Comparison of ENCODE assay signal across 27 mouse cellular contexts in genomic region chr11:85811676-85812075, GRCm38 (mm10). TPM values are rescaled to one million over a fixed set of nuclear protein-coding genes. Genes with fewer than 3 reads are reported as not detected.
DNase-seq lines count a peak whose midpoint lies in the region; TF ChIP-seq lines count a peak whose summit lies in the region.
"Had no signal": no experiment of that assay in that cellular context is flagged by ENCODE, and none has a peak within 500 bp of the region (broad histone marks: within the 10 kb centered on the region; RNA-seq: fewer than 3 reads in every experiment).

No protein-coding gene starts in this region.

- peaks cover 34 to 50% of the 10 kb centered on the region in 2 experiments for H3K4me1 ChIP-seq in CH12.LX (ENCODE audit: control insufficient read depth in 1 of 2, insufficient read depth in 2 of 2)
- H3K4me1 ChIP-seq in bone marrow macrophage, adult 2 months (ENCODE audit: control insufficient read depth, insufficient read depth, low read length), result peaks cover 35% of the 10 kb centered on the region

- no peak overlapping the region for H3K9ac ChIP-seq in CH12.LX (ENCODE audit: insufficient read depth, low read depth)

- TF ChIP-seq RAD21 in CH12.LX (IDR thresholded peaks at IDR 0.05; ENCODE audit: low read depth, low read length), result no peak

- no peaks in the 10 kb centered on the region for H3K36me3 ChIP-seq in CH12.LX (replicated peaks in 1 of 2; ENCODE audit: control insufficient read depth in 1 of 2, insufficient read depth in 1 of 2, low read length in 1 of 2)
- no peaks in the 10 kb centered on the region for H3K36me3 ChIP-seq in macrophage (ENCODE audit: inconsistent target)
- no peaks in the 10 kb centered on the region for H3K36me3 ChIP-seq in splenic B cell, adult 2 months (ENCODE audit: control insufficient read depth, insufficient read depth, low read length, poor library complexity, severe bottlenecking)
- H3K36me3 ChIP-seq: G1E had no signal

- no peak for TF ChIP-seq POLR2A in CH12.LX (IDR thresholded peaks at IDR 0.05; ENCODE audit: low read depth, low read length)
- no peak for TF ChIP-seq POLR2A in bone marrow macrophage, adult 2 months (IDR thresholded peaks at IDR 0.05; ENCODE audit: borderline replicate concordance, low read depth, low read length)

- peak overlapping the region; percentile 5; the same call in 1 of the 2 replicates for H3K4me2 ChIP-seq in CH12.LX (ENCODE audit: insufficient read depth, low read depth, poor library complexity, severe bottlenecking)

- H3K4me3 ChIP-seq in CH12.LX (replicated peaks in 1 of 3; ENCODE audit: low read depth in 2 of 3, low read length in 2 of 3, poor library complexity in 1 of 3) (no peak overlapping the region), macrophage (ENCODE audit: inconsistent target) (no peak overlapping the region)
- H3K4me3 ChIP-seq in bone marrow macrophage, adult 2 months (ENCODE audit: insufficient read depth, low read length), result no peak overlapping the region

- TF ChIP-seq CTCF in CH12.LX (conservative IDR thresholded peaks at IDR 0.05 in 1 of 2, IDR thresholded peaks at IDR 0.05 in 1 of 2; ENCODE audit: low read depth in 2 of 2, low read length in 2 of 2), result no peak
- TF ChIP-seq CTCF in bone marrow macrophage, adult 2 months (IDR thresholded peaks at IDR 0.05; ENCODE audit: low read depth, low read length), result no peak

- H3K27me3 ChIP-seq in CH12.LX (replicated peaks), result no peaks in the 10 kb centered on the region
- no peaks in the 10 kb centered on the region for H3K27me3 ChIP-seq in splenic B cell, adult 2 months (ENCODE audit: control insufficient read depth, insufficient read depth, low read length, poor library complexity, severe bottlenecking)
- H3K27me3 ChIP-seq: Patski had no signal

- dilution Hi-C loops in CH12.LX (cut with MboI; ENCODE audit: extremely low pct_ligation_motif_present, extremely low pct_unique_long_range_greater_than_20kb, low sequenced_read_pairs), result no loop called here

- H3K79me2 ChIP-seq in CH12.LX (replicated peaks; ENCODE audit: control insufficient read depth, extremely low read depth, insufficient read depth, poor library complexity, severe bottlenecking) (no peaks in the 10 kb centered on the region), macrophage (ENCODE audit: inconsistent target) (no peaks in the 10 kb centered on the region)

- peak; percentile 51 for TF ChIP-seq EP300 in CH12.LX (IDR thresholded peaks at IDR 0.05; ENCODE audit: low read length)

- H3K27ac ChIP-seq in CH12.LX (ENCODE audit: insufficient read depth, low read depth) (peak overlapping the region; percentile 7; the same call in 1 of the 2 replicates), macrophage (peak overlapping the region; percentile 82)
- H3K27ac ChIP-seq in bone marrow macrophage, adult 2 months (ENCODE audit: insufficient read depth, low read depth, low read length), result peak overlapping the region; percentile 76

- peak; percentile 84 for DNase-seq in CH12.LX (ENCODE audit: extremely low read depth)
- DNase-seq in splenic B cell, adult 2 months (ENCODE audit: low read depth, low spot score), result peak; percentile 19
- no peak for DNase-seq in gastrocnemius, postnatal 4 days (ENCODE audit: low spot score in 2 of 2)
- DNase-seq in adrenal gland, adult 18-20 months (ENCODE audit: low spot score in 2 of 2), result no peak
- DNase-seq in thymus, postnatal 14 days, result no peak
- DNase-seq in spleen, postnatal 4 days (ENCODE audit: low spot score in 2 of 2), result no peak
- DNase-seq: adrenal gland, adult 2 months; adrenal gland, adult 8-10 months; adrenal gland, postnatal 10 days; adrenal gland, postnatal 14 days; adrenal gland, postnatal 25 days; adrenal gland, postnatal 36 days; cerebellum, adult 11 months; cerebellum, adult 11-12 months; cerebellum, adult 18-20 months; cerebellum, adult 2 months; cerebellum, adult 8-10 months had no signal

- in situ Hi-C loops in CH12.LX (cut with MboI; ENCODE audit: low pct_ligation_motif_present, low pct_unique_long_range_greater_than_20kb, low sequenced_read_pairs), result no loop called here

- H3K9me3 ChIP-seq in CH12.LX (replicated peaks; ENCODE audit: low read length), result no peaks in the 10 kb centered on the region
- H3K9me3 ChIP-seq: G1E had no signal

- WGBS in macrophage (ENCODE audit: missing documents), result 78% methylated on average over 5 of the region's 5 CpGs

TF ChIP-seq in CH12.LX, 34 proteins besides CTCF, POLR2A, EP300 and RAD21:
- TF ChIP-seq SMC3 (IDR thresholded peaks at IDR 0.05; ENCODE audit: low read depth, low read length) (no peak), ETS1 (conservative IDR thresholded peaks at IDR 0.05; ENCODE audit: low read depth, low read length) (peak; percentile 59), MEF2A (IDR thresholded peaks at IDR 0.05; ENCODE audit: borderline replicate concordance, low read depth, low read length) (peak; percentile 72; the same call in 1 of the 2 replicates), RCOR1 (conservative IDR thresholded peaks at IDR 0.05; ENCODE audit: low read depth, low read length) (no peak), KAT2A (IDR thresholded peaks at IDR 0.05; ENCODE audit: insufficient replicate concordance, low read length) (no peak), NELFE (IDR thresholded peaks at IDR 0.05; ENCODE audit: low read depth, low read length) (no peak), POLR2AphosphoS2 (IDR thresholded peaks at IDR 0.05; ENCODE audit: low read depth, low read length) (no peak), NRF1 (IDR thresholded peaks at IDR 0.05; ENCODE audit: low read depth, low read length) (no peak), ZC3H11A (IDR thresholded peaks at IDR 0.05; ENCODE audit: low read depth, low read length) (no peak), ZNF384 (IDR thresholded peaks at IDR 0.05; ENCODE audit: low read depth, low read length) (peak; percentile 74), TCF12 (IDR thresholded peaks at IDR 0.05; ENCODE audit: low read depth, low read length) (peak; percentile 37; the same call in 1 of the 2 replicates), BHLHE40 (IDR thresholded peaks at IDR 0.05; ENCODE audit: low read depth, low read length) (peak; percentile 59; the same call in 1 of the 2 replicates), IRF4 (IDR thresholded peaks at IDR 0.05; ENCODE audit: low read depth, low read length) (peak; percentile 76)

RNA-seq across cellular contexts. Expression of gene Tbx2, which starts 20.7 kb away (rescaled TPM):
- total RNA-seq in CH12.LX (2012; rRNA removed) (0.04 TPM in 1 of 2 replicates, not detected in the other), CH12.LX (2014; rRNA removed) (not detected in 2 replicates)
- polyA plus RNA-seq in CH12.LX (2012; ENCODE audit: insufficient read length, low read depth) (0.14 and 0.17 TPM in 2 replicates), macrophage (2018) (0.07 TPM in 1 of 3 replicates, not detected in the others)
- polyA plus RNA-seq in bone marrow macrophage, adult 2 months (2012; ENCODE audit: insufficient read depth, insufficient read length, missing spikeins), result 0.20 TPM in 1 of 2 replicates, not detected in the other
- 1 to 10 TPM in 9 of 26 experiments, under 1 TPM in 17; 0.32 to 2.4 (median 0.92) TPM for total RNA-seq in macrophage (2018; cell fraction: chromatin; rRNA removed)
- total RNA-seq in macrophage (2018; cell fraction: cytosol; rRNA removed), result under 1 TPM in 13 of 26 experiments, not detected in 13; 0.03 to 0.28 (median 0.09) TPM
- 1 to 10 TPM in 9 of 26 experiments, under 1 TPM in 17; 0.13 to 2.9 (median 0.63) TPM for total RNA-seq in macrophage (2018; cell fraction: nucleus; rRNA removed)
- 10 to 100 TPM; 17.1 to 20.8 TPM for total RNA-seq in gastrocnemius, postnatal 4 days (2021)
- 10 to 100 TPM; 14.5 to 17.7 TPM for total RNA-seq in adrenal gland, adult 18-20 months (2021)
- total RNA-seq: MEL had no signal
- polyA plus RNA-seq: CD4-positive, CD25-positive, alpha-beta regulatory T cell, adult 4 months had no signal

RNA-seq across cellular contexts. Expression of gene Gm11444, which starts 38.5 kb away (rescaled TPM):
- not detected in 2 replicates for total RNA-seq in CH12.LX (2012; rRNA removed)
- not detected in 2 replicates for total RNA-seq in CH12.LX (2014; rRNA removed)
- polyA plus RNA-seq in CH12.LX (2012; ENCODE audit: insufficient read length, low read depth), result not detected in 2 replicates
- polyA plus RNA-seq in bone marrow macrophage, adult 2 months (2012; ENCODE audit: insufficient read depth, insufficient read length, missing spikeins), result not detected in 2 replicates
- total RNA-seq in macrophage (2018; cell fraction: chromatin; rRNA removed), result not detected
- not detected for total RNA-seq in macrophage (2018; cell fraction: cytosol; rRNA removed)
- total RNA-seq in macrophage (2018; cell fraction: nucleus; rRNA removed), result not detected
- polyA plus RNA-seq in macrophage (2018), result not detected in 3 replicates
- not detected for total RNA-seq in gastrocnemius, postnatal 4 days (2021)
- not detected for total RNA-seq in adrenal gland, adult 18-20 months (2021)
- total RNA-seq: adrenal gland, adult 2 months; adrenal gland, adult 8-10 months; adrenal gland, postnatal 10 days; adrenal gland, postnatal 14 days; adrenal gland, postnatal 25 days; adrenal gland, postnatal 36 days; adrenal gland, postnatal 4 days; ES-E14; G1E; MEL had no signal
- polyA plus RNA-seq: adrenal gland, adult 2 months; brain, embryonic 14.5 days; C2C12; cerebellum, adult 2 months; G1E; Patski had no signal

Comparison
In these comparisons a context has a peak if more than half of its experiments do, and no peak if none do; other contexts are left out.
1. DNase-seq: peak in CH12.LX (single experiment) and splenic B cell, adult 2 months (single experiment); none in gastrocnemius, postnatal 4 days (0 of 2), adrenal gland, adult 18-20 months (0 of 2), thymus, postnatal 14 days (single experiment) and spleen, postnatal 4 days (0 of 2).
2. H3K27ac ChIP-seq: peak in every context shown above with its lines; median percentile 82 in macrophage; 76 in bone marrow macrophage, adult 2 months; 7 in CH12.LX.
3. RNA of gene Tbx2, which starts 20.7 kb away (total RNA-seq): 17.1 to 20.8 TPM in gastrocnemius, postnatal 4 days and 14.5 to 17.7 TPM in adrenal gland, adult 18-20 months; 0.04 TPM in CH12.LX; every median in the first group is over 10 times any median in the second.